Mouse (Mus musculus): ENCODE results near the gene Cavin3.

The Cavin3 gene

DNA sequence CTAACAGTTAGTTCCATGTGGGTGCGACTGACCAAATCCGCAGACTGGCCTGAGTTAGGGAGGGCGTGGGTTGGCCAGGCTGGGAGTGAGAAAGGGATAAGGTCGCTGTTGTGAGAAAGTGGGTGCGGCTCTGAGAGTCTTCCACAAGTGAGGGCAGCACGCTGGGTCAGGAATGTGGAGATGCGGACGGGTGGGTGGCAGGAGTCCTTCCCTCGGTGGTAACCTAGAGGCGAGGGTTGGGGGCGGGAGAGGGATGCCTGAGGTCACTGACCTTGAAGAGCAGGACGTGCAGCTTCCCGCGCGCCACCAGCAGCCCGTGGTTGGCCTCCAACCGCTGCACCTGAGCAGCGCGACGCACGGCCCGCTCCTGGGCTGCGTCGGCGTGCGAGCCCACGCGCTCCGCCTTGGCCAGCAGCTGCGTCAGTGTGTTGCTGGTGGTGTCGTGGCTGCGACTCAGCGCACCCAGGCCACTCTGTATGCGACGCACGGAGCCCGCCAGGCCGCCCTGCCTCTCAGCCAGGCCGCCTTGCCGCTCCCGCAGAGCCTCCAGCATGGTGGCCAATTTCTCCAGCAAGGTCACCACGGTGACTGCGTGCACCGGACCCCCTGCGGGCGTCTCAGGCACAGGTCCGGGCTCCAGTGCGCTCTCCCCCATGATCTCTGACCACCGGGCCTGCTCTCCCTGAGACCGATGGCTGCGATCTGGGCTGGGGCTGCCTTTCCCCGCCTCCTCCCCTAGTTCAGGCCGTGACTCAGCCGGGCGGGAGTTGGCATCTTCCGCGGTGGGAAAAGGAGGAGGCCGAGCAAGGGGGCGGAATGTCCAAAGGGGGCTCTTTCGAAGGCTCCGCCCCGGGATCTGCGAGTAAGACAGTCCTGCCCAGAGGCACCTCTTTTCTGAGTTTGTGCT is at the start of gene Cavin3:
Cavin3 (minus strand) TSS at position 796 of the 907 bp plus-strand sequence.
- peak; percentile 62 for DNase-seq (ENCODE audit: low spot score)

DNA sequence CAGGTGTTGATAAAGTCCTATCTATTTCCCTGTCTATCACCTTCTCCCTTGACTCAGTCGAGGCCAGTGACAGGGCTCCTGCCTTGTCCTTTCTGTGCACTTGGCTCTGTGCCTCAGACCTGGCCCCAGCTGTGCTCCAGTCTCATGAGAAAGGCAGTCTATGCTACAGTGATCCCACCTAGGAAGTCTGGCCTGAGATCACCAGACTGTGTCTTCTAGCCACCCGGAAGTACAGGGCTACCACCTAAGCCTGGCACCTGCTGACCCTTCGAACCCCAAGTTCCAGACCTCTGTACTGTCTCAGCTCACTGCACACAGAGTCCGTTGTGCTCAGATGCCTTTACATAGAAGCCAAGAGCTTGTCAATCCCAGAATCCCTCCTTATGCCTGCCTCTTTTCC is 46.0 kb upstream of the Cavin3 start:
- no peak for DNase-seq (ENCODE audit: low spot score)

DNA sequence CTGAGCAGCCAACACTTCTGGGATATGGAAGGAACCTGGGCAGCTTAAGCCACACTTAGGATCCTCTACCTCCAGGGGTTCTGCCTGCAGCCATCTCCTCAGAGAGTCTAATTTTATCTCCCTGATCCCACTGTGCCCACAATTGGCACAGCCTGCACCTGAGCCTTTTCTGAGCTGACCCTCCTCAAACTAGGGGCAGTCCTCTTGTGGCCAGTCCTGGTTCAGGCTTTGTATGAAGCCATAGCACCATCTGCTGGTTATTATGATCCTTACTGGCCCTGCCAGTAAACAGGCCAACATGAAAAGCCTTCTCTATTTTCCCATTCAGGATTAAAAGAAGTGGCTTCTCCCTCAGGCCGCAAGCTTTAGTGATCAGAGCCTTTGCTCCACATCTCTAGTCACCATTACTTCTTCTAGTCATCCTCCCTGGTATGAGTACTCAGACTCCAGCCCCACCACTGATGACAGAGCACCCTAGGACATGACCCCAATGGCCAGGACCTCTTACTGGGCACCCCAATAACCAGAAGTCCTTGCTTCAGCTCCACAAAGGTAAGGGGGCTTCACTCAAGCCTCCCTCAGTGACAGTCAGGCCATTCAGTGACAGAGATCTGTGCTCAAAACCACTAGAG is 45.3 kb upstream of the Cavin3 start:
- no peak for DNase-seq (ENCODE audit: low spot score)

DNA sequence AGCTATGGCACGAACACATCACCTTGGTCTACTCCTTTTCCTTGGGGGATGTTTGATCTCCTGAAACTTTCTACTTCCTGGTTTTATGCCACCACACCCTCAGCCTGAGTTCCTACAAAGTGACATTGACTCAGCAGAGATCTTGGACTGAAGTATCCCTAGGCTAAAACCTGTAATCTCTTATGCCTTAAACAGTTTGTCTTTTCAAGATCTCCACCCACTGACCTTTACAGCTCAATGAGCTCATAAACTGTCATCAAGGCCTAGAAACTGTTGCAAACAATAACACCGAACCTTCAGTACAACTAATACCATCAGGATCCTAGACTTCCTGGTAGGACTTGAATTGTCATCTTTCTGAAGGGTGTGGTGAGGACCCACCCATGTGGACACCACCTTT is 42.1 kb upstream of the Cavin3 start:
- no peak for DNase-seq (ENCODE audit: low spot score)

DNA sequence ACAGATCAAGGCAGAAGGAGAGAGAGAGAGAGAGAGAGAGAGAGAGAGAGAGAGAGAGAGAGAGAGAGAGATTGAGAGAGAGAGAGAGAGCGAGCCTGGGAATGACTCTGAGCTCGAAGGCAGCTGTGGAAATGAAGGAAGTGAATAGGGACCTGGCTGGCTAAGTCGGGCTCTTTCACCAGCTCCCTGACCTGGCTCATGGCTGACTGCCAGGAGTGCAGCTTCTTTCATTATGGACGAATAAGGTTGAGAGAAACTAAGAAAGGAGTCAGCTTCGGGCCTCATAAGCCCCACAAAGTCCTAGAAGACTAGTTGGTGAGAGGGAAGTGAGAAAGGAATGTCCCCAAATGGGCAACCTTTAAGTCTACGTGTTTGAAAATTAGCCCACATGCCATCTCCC is 38.1 kb upstream of the Cavin3 start:
- no peak for DNase-seq (ENCODE audit: low spot score)

DNA sequence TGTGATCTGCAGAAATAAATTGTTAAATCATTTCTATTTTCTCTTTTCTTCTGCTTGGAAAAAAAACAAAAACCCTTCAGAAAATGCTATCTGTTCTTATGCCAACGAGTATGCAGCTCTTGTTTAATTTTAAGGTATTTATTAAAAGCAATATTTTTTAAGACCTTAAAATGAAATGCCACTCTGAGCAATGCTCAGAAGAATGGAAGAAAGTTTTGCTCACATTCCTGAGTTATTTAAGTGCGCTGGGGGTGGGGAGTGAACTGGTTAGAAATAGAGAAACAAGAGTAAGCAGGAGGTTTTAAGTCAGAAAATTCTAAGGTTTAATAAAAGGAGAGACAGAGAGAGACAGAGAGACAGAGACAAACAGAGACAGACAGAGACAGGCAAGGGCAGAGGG is 37.7 kb upstream of the Cavin3 start:
- DNase-seq (ENCODE audit: low spot score) = no peak

DNA sequence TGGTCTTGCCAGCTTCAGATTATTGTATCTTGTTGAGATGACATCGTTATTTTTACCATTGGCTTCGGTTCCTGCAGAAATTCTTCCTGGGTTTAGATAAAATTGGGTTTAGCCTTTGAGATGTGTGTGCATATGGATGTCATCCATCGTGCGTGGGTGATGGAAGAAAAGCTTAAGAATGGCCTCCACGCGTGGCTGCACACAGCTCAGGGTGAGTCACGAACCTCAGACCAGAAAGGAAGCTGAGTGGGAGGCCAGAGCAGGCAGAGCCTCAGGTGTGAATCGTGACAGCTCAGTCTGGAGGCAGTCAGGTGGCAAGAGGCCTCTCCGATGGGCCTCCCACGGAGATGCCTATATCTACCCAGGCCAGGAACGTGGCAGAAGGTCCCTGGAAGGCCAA is 37.2 kb upstream of the Cavin3 start:
- no peak for DNase-seq (ENCODE audit: low spot score)

DNA sequence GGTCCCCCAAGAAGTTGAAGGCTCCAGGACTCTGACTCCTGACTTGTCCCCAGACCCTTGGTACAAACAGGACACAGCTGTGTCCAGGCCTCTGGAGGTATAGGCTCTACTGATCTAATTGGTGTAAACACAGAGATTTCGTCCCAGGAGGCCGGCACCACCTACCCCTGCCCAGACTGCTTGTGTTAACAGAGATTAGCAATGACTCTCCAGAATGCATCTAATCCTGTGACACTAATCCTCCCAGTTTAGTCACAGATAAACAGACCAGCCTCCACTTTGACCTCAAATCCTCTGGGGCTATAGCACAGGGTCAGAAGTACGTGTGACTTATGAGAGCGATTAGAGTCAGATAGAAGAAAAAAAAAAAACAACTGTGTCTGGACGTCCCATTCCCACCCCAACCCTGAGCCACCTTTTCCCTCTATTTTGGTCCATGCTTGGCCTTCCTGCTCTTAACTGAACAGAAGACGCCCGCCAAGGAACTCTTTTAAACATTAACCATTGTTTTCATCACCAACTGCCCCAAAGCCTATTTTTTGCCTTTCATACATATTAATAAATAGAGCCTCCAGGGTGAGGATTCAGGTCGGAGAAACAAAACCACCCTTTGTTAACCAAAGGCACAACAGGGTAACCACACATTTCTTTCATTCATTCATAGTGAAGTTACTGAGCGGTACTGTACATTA is 34.7 kb upstream of the Cavin3 start:
- no peak for DNase-seq (ENCODE audit: low spot score)

DNA sequence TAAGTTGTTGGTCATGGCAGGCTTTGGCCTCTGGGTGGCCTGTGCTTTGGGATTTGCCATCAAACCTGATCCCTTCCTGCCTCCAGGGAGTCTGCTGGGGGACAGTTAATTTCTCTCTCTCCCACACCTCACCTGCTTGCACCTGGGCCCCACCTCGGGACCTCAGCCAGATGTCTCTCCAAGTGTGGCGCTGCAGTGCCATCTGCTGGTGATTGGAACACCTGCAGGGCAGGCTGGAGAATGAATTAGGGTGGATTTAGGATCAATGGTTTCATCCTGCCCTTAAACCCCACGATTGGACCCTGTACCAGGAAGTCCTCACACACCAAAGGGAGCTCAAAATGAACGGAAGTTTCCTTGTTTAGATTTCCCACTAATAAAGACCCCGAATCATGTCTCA is 33.1 kb upstream of the Cavin3 start:
- no peak for DNase-seq (ENCODE audit: low spot score)

DNA sequence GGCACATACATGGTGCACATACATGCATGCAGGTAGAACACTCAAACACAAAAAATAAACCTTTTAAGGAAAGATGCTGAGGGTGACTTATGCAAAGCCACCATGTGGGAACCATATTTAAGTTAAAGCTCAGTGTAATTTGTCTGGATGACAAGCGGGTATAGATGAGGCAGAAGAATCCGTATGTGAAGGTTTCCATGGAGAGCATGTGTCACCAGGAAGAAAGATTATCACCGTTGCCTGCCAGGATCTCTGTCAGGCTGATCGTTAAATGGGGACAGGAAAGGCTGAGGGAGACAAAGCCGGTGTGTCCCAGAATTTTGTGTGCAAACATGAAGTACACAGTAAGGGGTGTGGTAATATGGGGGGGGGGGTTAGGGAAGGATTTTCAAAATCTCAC is 32.5 kb upstream of the Cavin3 start:
- DNase-seq (ENCODE audit: low spot score) = no peak

DNA sequence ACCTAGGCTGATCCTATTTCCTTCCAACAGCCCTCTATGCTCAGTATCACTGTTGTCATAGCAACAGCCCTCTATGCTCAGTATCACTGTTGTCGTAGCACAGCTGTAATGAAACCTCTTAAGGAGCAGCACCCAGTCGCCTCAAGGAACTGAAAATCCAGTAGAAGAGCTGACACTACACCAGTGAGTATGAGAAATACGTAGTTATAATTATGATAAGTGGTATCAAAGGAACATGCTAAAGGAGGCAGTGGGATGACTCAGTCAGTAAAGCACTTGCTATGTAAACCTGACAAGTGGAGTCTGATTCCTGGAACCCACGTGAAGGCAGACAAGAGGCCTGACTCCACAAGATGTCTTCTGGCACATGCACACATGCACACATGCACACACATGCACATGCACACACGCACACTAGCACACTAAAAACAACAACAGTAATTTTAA is 31.8 kb upstream of the Cavin3 start:
- DNase-seq (ENCODE audit: low spot score) = no peak

DNA sequence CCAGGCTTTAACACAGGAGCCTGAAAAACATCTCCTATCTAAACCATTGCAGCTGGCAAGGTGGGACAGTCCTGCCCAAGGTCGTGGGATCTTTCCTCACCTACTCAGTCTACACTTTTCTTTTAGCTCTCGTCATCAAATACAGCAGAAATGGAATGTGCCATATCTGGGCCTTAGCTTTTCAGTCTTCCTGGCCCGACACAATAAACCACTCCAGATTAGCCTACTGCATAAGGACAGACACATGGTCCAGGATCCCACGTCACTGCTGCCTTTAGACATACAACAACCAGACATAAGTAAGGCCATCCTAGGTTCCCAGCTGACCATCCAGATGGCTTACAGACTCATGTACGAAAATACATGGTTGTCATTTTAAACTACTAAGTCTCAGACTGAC is 28.0 kb upstream of the Cavin3 start:
- DNase-seq (ENCODE audit: low spot score) = no peak

DNA sequence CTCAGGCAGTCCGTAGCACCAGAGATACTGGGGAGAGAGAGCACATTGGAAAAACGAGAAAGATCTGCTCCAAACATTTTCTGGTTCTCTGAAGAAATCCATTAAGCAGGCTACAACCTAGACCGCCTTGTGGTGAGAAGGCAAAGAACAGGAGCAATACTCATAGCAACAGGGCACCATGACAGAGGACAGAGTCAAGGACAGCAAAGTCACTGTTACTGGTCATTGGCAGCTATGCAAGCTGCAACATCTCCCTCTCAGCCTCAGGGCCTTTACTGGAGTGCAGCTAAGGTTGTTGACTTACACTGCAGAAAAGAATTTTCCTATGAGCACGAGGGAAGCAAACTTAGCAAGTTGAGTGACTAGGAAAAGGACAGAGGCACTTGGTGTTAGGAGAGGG is 25.2 kb upstream of the Cavin3 start:
- DNase-seq (ENCODE audit: low spot score) = no peak

DNA sequence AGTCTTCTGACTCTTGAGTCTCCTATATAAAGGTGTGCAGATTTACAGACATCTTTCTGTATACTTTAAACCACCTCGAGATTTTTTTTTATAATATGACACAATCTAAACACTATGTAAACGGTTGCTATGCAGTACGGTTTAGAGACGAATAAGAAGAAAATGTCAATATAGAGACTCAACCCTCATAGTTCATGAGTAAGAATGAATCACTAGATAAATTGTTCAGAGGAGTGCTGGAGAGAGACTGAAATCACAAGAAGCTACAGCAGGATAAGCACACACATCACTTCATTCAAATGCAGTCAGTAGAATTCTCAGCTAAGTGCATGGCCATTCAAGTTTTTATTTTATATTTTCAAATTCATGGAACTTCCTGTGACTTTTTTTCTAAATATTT is 19.9 kb upstream of the Cavin3 start:
- no peak for DNase-seq (ENCODE audit: low spot score)

DNA sequence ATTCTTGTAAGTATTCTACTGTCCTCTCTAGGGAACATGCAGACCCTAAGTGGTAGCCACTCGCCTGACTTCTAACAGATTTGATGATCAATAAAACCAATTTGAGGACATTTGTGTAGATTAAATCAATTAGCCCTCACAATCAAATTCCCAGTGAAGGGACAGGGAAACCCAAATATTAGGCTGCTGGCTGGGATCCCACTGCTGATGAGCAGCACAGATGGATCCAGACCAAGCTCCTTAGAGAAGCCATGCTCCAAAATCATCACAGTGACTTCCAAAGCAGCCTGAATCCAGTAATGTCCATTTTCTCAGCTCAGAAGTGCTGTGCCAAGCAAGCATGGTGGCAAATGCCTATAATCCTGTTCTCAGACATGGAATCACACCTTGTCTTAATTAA is 17.6 kb upstream of the Cavin3 start:
- no peak for DNase-seq (ENCODE audit: low spot score)

DNA sequence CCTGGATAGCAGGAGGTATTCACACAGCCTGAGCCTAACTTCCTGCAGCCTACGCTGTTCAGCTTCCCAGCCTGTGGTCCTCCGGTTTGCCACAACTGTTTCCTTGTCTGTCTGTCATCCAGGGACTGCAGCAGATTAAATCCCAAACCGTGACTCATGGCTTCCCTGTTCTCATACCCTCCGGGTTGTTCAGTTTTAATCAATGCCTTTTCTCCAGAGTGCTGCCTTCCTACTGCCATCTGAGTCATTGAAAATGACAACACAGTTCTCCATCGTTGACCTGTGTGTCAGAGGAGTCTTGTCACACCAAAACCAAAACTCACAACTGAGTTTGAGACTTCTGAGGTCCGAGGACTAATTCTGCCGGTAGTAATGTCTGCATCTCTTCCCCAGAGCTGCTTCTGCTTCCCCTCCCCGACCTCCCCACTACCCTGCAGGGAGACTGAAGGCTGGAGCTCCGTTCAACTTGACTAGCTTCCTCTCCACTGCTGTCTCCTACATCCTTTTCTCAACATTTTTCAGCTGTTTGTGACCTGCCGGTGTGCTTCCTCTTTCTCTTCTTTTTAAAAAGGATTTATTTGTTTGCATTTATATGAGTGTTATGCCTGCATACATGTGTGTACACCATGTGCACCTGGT is 16.9 kb upstream of the Cavin3 start:
- no peak for DNase-seq (ENCODE audit: low spot score)

DNA sequence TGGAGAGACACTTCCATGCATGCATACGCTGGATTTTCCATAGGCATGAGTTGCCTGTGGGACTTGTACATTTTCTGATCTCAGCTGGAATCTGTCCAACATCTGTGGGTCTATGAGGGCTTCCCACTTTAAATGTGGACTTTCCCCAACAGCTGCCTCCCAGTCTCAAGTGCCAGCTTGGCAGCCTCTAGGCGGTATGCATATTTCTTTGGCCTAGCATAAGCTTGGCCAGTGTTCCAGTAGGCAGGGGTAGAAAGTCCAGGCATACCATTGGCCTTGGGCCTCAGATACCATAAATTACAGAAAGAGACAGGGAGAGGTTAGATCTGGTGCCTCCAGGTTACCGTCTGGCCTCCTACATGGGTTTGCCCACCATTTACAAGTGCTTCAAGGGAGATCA is 15.8 kb upstream of the Cavin3 start:
- no peak for DNase-seq (ENCODE audit: low spot score)

DNA sequence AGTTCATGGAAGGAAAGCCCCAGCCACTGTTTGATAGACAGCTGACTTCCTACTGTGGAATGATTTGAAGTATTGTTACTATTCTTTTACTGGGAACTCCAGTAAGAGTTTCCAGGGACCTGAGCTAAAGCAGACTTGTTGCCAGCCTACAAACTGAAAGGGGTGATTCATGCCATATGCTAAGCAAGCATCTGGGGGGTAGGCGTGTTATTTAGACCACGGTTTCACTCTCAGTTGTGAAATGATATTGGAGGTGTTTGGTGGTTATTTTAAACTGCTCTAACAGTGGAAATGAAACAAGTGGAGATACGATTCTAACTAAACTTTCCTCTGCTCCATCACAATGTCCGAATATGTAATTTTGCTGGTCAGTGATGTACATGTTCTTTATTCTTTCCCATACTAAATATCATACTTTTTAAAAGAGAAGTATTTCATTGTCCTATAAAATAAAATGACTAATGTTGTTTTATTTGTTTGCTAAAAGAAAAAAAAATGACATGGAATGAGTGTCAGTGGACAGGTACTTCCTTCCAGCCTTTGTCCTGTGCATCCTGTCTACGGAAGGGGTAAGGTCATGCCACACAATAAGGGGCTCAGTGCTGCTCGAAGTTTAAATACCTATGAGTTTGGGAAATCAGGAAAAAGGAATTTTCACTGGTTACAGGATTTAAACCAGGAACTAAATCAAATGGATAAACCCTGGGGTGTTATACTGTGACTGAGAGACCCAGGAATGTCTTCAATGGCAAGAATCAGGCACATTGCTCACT is 5.2 kb upstream of the Cavin3 start:
- DNase-seq (ENCODE audit: low spot score) = no peak

DNA sequence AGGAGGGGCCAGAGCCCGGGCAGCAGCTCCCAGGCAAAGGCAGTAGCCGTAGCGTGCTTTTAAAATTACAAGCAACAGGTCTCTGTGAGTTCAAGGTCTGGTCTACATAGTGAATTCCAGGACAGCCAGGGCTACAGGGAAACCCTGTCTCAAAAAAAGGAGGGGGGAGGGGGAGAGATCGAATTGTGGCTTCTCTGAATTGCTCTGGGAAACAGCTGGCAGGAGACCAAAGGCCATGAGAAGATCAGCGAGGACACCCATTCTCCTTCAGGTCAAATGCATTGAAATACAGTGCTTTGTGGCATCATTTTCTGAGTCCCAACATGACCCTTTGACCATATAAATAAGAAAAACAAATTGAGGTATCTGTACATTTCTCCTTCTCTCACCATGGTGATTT is 2.9 kb upstream of the Cavin3 start:
- DNase-seq (ENCODE audit: low spot score) = no peak

DNA sequence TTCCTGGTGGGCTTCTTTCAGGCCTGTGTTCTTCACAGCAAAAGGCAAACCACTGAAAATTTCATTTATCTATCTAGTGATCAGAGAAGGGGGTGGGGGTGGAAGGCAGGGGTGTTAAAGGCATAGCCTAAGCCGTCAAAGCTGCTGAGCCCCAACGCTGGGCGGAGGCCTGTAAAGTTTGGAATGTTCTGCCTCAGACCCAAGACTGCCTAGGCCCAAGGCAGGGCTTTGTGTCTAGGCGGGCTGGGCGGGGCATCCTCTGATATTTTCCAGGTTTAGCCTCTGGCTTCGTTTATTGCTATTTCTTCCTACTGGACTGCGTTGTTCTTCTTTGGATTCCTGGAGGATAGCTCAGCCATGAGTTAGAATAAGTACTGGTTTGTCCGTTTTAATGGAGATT is 326 bp upstream of the Cavin3 start:
- peak; percentile 41 for DNase-seq (ENCODE audit: low spot score)

DNA sequence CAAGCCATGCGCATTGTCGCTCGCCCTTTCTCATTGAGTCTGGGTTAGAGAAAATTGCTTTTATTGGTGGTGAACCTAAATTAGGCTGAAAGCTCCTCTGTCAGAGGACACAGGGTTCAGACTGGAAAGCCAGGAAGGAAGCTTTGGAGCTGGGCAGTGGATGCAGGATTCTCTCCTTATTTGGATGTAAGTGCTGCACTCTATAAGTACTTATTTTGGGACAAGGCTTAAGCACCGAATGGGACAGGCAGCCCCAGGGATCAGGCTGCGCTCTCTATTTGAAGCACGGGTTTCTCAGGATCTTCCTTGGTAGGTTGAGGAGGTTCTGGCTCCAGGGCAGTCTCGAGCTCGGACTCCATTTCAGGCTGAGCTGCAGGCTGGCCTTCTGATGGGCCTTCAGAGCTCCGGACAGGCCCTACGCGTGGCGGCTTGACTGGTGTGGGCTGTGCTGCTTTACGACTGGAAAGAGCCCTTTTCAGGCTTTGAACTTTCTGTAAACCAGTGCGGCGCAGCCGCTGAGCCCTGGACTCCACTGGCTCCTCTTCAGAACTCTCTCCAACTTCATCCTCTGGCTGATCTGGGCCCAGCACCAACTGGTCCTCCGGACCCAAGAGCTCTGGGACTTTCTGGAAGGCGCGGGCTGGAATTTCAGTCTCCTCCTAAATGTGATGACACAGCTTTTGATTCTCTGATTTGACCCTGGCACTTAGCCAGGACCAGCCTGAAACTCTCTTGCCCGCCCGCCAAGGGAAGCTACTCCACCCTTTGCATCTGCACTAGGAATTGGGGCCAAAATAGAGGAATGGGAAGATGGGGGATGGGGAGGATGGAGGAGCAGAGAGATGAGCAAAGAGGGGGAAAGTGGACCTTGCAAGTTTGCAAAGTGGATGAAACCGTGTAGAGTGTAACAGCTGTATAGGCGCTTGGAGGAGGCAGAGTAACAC is 1.3 kb downstream of the Cavin3 start:
- peak; percentile 7 for DNase-seq (ENCODE audit: low spot score)

All from testis, postnatal 14 days (tissue).